8 mouse cellular contexts compared by ENCODE assay signal in the genomic region with DNA sequence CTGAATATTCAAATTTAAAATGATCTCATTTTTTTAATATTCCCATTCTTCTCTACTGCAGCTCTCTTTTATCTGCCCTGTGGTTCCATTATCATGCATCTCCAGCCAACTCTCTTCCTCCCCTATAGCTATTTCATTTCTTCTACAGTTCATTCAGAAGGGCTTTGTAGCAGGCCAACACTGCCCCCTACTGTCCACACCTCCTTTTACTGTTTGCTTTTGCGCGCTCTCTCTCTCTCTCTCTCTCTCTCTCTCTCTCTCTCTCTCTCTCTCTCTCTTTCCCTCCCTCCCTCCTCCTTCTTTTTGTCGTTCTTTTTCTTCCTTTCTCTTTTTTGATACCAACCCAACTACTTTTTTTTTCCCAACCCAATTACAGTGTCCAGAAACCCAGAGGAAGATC. TPM values are rescaled to one million over a fixed set of nuclear protein-coding genes. Genes with fewer than 3 reads are reported as not detected.
A peak's percentile ranks its signal among the peaks of the same experiment; 100 is the strongest.
DNase-seq lines count a peak whose midpoint lies in the region; ATAC-seq lines count a peak whose summit lies in the region.

No protein-coding gene starts in this region.

- peak; percentile 83 for ATAC-seq in megakaryocyte-erythroid progenitor cell, adult 5-6 weeks (replicated peaks; ENCODE audit: low FRiP score, low TSS enrichment, poor library complexity, severe bottlenecking)

- DNase-seq in heart, adult 8-10 months (ENCODE audit: low spot score): peak; percentile 82
- DNase-seq in heart, adult 11 months: no peak
- peak; percentile 69 for DNase-seq in R1 (ENCODE audit: low read depth, low spot score)
- peak; percentile 91 to 95 for DNase-seq in cerebellum, postnatal 14 days
- peak; percentile 38 to 71 for DNase-seq in gastrocnemius, postnatal 36 days
- DNase-seq in layer of hippocampus, postnatal 14 days (ENCODE audit: low spot score in 2 of 2): peak; percentile 70 to 74
- peak; percentile 39 to 63 for DNase-seq in spleen, postnatal 14 days (ENCODE audit: low spot score in 2 of 2)

- intact Hi-C loops in gastrocnemius, postnatal 36 days (cut with DNase I): loop anchor here (1.0 to 10.0 kb wide), 3 partner anchors 89 to 549 kb away; no protein-coding TSS in a partner anchor

RNA-seq across cellular contexts. Expression of gene Tshb, which starts 21.4 kb away (rescaled TPM):
- total RNA-seq in heart, adult 8-10 months (2022): not detected
- total RNA-seq in gastrocnemius, postnatal 36 days (2021): not detected
- total RNA-seq in layer of hippocampus, postnatal 14 days (2021): not detected
- total RNA-seq in megakaryocyte-erythroid progenitor cell, adult 5-6 weeks (2014; fragmentation: Nextera tagmentation): not detected in 2 replicates
- not detected in 2 replicates for total RNA-seq in megakaryocyte-erythroid progenitor cell, adult 5-6 weeks (2017)
